Mouse (Mus musculus) retina, postnatal 1 day (tissue): ENCODE measurements around the gene D430041D05Rik.

ENCODE experiments used
- DNase-seq: peaks from one replicate; pipeline ENCODE4 v3.0.0-alpha.2; 2012

Gene D430041D05Rik

DNA sequence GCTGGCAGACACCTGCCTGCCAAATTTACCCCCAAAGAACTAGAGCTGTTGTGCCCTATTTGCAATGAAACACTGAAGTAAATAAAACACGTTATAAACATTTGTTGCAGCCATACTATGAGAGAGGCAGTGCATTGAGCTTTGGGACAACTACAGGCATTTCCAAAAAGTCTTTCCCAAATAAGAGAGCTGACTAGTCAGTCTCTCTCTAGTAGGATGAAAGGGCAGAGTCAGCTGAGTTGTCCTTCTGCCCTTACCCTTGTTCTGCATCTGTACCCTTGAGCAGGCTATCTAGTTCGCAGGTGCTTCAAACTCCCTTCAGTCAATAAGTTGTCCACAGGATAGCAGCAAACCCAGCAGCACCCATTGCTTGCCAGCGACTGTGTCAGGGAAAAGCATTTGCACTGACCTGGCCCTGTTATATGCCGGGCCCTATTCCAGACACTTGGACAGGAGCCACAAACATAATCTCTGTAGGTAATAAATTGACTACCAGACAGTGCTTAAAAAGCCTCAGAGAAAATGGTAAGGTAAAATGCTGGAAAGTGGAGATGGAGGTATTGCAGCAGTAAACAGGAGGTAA lies at the start of gene D430041D05Rik:
Gene D430041D05Rik, minus strand, starts transcription at position 51 of the 583 bp plus-strand sequence.
- DNase-seq, result no peak

DNA sequence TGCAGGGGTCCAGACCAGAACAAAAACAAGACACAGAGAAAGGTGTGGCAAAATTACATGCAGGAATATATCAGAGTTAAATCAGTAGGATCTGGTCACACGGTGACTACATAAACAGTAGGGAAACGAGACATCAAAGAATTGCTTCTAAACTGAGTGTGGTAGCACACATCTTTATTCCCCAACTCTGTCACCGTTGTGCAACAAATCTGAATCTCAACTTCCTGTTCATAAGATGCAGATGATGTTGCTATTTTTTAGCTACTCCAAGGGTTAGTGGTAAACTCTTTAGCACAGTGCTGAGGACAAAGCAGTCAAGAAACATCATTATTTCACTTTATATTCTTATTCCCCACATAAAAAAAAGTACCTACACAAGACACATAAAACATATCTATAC lies 49.2 kb upstream of the D430041D05Rik start:
- no peak for DNase-seq

DNA sequence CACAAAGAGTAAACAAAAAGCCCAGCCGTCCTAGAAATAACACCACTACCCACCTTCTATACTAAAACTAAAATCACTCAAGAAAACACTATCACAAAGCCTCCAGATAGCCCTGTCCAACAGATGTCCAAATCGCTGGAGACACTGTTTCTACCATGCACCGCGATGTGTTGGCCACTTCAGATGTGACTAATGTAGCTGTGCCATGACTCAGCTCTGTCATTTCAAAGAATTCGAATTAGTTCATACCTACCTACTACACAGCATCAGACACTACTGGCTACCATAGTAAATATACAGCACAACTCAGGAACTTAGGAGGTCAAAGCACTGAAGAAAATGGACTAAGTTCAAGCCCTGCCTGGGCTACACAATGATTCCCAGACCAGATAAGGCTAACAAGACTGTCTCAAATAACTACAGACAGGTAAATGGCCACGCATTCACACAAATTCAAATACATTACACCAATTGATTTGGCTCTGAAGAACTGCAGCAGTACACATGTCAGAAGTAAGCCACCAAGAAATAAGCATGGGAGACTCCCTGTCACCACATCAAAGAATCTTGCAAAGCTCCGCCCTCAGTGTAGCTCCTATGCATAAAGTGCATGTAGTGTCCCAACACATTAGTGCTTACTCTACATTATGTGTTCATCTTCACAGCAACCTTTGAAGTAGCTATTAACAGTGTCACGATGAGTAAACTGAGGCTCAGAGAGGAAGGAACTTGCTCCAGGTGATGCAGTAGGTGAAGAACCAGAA lies 47.9 kb upstream of the D430041D05Rik start:
- DNase-seq, result no peak

DNA sequence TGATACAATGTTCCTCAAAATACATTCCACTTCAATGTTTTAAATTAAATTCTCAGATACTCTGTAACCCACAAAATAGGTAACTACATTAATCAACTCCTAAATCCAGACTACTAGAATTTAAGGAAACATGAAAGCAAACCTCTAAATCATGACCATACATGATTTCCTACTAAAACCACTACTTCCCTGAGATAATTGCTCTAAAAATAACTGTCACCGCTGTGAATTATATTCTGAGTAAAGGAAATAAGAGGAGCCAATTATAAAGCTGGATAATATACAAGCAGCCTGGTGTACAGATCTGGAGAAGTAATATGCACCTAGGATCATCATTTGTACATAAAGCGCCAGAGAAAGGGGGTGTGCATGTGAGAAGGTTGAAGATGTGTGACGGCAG lies 46.3 kb upstream of the D430041D05Rik start:
- no peak for DNase-seq

DNA sequence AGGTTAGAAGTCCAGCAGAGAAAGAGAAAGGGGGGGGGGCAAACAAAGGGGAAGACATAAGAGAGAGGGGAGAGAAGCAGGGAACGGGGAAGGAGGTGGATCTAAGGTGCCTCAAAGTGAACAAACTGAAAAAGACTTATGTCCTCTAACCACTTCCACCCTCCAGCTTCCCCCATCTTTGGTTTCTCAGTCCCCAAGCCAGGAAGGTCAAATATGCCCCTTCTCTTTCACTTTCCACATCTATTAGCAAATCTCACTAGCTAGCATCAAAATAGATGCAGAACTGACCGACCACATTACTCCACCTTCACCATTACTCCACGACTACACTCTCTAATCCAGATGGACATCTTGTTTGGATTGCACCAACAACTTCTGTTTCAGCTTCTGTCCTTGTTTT lies 39.9 kb upstream of the D430041D05Rik start:
- DNase-seq, result no peak

DNA sequence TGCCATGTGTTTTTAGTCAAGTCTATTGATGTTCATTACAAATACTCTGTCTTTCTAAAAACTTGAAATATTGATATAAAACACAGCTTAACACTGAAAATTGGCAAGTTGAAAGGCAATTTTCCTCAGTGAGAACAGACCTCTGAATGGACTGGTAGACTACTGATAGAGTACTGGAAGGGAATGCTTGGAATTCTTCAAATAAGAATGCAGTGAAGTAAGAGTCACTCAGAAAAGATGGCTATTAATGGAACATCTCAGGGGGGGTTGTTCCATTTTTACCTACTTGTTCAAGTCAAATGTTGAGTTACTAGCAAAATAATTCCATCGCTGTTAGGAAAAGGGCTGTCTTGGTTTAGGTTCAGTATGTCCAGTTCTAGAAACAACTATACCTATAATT lies 38.4 kb upstream of the D430041D05Rik start:
- no peak for DNase-seq

DNA sequence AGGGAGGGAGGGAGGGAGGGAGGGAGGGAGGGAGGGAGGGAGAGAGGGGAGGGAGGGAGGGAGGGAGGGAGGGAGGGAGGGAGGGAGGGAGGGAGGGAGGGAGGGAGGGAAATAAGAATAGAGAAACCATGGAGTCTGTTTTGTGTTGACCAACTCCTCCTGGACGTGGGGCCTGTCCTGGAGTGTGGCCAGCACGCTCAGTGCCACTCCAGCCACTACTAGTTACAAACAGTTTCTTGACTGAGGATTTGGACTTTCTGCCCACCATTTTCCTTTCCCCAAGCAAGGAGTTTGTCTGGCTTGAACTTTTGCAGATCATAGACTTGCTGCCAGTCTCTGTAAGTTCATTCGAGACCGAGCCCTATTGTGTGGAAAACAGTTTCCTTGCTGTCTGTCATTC lies 37.4 kb upstream of the D430041D05Rik start:
- no peak for DNase-seq

DNA sequence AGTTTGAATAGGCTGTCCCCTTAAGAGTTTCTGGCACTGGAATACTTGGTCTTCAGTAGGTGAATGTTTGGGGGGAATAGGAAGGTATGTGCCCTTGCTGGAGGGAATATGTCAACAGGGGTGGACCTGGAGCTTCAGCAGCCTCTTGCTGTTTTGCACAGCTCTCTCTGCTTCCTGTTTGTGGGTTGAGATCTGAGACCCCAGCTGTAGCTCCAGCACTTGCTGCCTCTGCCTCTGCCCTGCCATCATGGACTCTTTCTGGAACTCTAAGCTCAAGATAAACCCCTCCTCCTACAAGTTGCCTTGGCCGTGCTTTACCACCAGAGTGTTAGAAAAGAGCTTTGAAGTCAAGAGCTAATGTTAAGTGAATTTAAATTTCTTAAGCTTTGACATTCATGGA lies 35.2 kb upstream of the D430041D05Rik start:
- no peak for DNase-seq

DNA sequence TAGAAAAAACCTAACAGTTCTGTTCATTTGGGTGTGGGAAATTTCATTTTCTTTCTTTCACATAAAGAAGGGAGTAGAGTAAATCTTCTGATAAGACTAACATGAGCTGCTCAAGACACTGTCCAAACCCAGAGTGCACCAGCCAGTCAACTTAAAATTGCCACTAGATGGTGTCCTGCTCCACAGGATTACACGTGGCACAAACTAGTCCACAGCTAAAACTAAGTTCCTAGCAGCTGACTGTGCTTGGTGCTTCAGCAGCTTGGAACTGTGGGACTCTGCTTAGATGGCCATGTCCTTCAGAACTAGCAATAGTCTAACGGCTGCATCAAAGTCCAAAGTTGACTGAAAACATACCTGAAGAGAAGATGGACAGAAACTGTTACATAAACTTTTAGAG lies 34.0 kb upstream of the D430041D05Rik start:
- peak; percentile 78 for DNase-seq

DNA sequence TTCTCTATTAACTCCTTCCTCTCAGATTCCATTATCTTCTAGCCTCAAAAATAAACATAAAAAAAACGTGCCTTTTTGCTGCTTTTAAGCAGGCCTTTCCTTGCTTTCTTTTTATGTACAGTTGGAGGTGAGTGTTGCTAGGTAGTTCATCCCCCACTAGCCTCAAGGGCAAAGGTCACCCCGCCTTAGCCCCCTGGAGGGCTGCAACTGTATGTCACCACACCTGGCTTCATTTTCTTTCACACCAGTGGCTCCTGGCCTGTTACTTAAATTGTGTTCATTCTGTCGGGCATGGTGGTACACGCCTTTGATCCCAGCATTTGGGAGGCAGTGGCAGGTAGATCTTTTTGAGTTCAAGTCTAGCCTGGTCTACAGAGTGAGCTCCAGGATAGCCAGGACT lies 31.5 kb upstream of the D430041D05Rik start:
- DNase-seq, result no peak

DNA sequence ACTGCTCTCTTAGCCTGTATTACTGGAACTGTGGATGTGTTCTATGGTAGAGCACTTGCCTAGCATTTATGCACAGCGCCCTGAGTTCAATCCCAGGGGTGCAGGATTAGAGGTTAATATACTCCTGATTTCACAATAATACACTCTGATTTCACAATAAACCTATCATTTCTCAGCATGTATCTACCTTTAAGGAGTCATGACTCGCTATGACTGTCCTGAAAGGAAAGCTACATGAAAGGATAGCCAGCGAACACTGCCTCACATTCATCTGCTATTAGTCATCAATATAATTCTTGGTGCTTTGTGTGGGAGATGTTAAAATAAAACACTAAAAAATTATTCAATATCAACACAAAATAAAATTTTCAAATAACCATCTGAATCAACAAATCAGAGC lies 25.4 kb upstream of the D430041D05Rik start:
- DNase-seq, result no peak

DNA sequence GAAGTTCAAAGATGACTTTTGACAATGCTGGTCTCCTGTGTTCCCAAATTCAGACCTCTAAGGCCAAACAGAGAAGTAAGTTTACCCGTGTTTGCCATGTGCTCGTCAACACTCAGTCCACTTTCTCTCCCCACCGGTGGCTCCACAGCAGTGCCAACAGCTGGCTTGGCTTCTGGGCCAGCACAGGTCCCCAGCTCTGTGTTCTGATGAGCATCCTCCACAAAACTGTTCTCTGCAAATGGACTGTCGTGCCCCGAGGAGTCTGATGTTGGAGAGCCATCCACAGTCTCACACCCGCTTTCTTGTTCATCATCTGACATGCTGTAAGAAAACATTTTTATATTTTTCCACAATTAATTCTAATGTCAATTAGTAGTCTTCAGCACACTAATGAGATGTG lies 20.3 kb upstream of the D430041D05Rik start:
- no peak for DNase-seq

DNA sequence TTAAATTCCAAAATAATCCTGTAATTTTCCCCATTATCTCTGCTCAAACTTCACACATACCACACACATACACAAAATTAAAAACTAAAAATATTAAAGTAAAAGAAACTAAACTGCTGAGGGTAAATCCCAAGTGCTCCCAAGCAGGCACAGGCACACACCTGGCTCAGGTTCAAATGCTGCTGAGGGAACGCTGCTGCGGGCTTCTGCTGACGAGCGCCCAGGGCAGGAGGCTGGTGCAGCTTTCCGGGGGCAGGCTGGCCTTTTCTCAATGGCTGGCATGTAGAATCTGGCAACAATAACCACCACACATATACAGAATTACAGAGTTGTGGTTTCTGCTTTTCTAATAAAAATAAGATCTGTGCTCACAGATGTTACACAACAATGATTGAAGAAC lies 19.8 kb upstream of the D430041D05Rik start:
- no peak for DNase-seq

DNA sequence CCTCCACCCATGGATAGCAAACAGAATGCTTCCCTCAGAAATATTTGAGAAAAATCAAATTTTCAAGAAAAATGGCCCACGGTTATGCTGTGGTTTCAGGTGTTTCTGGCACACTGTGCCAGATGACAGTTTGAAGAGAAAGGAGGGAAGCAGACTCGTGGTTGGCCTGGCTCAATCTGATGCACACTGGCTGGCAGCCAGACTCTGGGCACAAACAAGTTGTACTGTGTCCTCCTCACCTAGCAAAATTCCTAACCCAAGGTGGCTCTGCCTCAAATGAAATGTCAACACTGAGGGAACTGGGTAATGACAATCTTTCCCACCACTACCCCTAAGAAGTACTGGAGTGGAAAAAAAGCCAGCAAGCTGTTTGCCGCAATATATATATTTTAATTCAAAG lies 15.3 kb upstream of the D430041D05Rik start:
- DNase-seq, result no peak

DNA sequence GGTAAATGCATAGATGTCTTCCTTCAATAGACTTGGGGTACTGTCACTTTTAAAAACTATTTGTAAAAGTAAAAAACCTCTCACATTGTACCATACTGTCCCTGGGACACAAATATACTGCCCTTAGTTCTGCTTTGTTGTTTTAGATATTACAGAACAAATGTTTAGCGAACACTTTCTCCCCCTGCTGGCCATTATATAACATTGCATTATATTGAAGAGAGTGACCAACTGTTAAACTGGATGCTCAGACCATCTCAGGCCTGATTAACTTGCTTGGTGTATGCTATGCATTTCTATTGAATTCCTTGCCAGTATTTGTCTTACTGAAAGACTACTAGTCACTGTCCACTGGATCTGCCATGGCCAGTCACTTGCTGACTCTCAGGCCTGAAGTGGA lies 11.4 kb upstream of the D430041D05Rik start:
- peak; percentile 66 for DNase-seq

DNA sequence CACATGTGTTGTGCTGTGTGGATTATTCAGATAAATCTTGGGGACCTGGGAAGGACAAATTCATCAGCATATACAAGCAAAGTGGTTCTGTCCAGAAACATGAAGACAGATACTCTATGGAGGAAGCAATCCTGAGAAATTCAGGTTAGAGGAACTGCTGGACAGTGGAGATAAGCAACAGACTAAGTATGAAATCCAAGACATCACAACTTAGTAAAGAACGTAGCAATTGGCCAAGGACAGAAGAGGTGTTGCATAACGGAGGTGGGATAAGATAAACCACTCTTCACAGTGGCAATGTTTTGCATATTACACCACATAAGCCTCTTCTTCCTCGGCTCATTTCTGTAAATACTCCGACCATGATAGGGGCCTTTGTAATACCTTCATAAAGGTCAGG lies 10.0 kb upstream of the D430041D05Rik start:
- no peak for DNase-seq

DNA sequence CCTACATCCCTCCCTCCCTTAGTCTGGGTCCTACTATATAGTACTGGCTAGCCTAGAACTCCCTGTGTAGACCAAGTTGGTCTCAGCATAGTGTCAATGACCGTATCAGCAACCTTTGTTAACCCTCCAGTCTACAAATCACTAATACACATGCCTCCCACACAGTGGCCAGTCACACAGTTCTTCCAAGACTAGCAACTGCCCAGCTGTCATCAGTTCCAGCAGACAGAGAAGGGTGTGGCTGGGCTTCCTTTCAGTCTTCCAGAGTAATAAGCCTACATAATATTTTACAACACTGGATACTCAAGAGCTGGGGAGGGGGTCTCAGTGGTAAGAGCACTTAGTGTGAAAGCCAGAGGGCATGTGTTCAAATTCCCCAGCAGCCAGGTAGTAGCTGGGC lies 9.2 kb upstream of the D430041D05Rik start:
- DNase-seq, result no peak

DNA sequence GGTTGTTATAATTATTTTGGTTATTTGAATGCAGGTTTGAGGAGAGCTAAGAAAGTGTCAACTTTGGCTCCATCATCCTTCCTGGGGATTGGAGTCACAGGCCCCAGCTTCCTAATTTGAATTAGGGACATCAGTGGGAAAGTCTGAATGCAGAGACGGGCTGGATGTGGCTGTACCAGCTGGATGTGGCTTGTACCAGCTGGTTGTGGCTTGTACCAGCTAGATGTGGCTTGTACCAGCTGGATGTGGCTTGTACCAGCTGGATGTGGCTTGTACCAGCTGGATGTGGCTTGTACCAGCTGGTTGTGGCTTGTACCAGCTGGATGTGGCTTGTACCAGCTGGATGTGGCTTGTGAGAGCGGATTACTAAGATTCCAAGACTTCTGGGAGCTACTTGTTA lies 8.6 kb upstream of the D430041D05Rik start:
- DNase-seq, result no peak

DNA sequence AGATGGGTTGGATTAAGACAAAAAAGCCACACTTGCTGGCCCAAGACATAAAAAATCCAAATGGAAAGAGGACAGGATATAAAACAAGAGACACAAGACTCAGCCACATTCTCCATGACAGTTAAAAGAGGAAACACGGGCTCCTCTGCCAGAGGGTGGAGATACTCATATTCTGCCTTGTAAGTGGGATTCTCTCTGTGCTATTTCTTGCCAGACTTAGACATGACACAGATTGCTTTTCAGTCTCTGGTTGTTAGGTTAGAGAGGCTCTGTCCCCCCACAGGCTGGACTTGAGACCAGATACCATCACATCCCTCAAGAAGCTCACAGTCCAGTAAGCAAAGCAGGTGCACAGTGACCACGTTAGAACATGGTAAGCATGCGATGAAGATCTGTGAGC lies 2.2 kb upstream of the D430041D05Rik start:
- no peak for DNase-seq

DNA sequence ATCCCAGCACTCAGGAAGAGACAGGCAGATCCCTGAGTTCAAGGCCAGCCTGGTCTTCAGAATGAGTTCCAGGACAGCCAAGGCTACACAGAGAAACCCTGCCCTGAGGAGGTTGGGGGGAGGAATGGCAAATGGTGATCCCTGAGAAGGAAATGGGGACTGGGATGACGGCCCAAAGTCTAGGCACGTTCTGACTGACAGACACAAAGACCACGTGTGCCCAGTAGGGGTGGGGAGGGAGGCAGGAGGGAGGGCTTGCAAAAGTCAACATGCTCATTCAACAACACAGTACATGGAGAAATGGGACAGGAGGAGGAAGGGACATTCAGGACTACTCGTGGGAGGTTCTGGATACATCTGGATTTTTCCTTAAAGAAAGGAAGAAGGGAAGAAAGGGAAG lies 1.7 kb upstream of the D430041D05Rik start:
- no peak for DNase-seq

DNA sequence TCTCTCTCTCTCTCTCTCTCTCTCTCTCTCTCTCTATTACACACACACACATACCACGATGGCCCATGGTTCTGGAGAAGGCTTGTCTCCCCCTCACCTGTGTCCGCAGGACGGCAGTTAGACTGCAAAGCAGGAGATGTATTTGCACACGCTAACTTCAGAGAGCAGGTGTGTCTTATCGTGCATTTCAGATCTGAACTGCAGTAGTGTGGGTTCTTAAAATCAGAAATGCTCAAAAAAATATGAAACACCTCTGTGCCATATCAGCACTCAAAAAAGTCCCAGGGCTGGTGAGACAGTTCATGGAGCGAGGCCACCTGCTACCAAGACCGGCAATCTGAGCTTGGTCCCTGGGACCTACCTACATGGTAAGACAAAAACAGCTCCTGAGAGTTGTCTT lies 993 bp upstream of the D430041D05Rik start:
- no peak for DNase-seq

DNA sequence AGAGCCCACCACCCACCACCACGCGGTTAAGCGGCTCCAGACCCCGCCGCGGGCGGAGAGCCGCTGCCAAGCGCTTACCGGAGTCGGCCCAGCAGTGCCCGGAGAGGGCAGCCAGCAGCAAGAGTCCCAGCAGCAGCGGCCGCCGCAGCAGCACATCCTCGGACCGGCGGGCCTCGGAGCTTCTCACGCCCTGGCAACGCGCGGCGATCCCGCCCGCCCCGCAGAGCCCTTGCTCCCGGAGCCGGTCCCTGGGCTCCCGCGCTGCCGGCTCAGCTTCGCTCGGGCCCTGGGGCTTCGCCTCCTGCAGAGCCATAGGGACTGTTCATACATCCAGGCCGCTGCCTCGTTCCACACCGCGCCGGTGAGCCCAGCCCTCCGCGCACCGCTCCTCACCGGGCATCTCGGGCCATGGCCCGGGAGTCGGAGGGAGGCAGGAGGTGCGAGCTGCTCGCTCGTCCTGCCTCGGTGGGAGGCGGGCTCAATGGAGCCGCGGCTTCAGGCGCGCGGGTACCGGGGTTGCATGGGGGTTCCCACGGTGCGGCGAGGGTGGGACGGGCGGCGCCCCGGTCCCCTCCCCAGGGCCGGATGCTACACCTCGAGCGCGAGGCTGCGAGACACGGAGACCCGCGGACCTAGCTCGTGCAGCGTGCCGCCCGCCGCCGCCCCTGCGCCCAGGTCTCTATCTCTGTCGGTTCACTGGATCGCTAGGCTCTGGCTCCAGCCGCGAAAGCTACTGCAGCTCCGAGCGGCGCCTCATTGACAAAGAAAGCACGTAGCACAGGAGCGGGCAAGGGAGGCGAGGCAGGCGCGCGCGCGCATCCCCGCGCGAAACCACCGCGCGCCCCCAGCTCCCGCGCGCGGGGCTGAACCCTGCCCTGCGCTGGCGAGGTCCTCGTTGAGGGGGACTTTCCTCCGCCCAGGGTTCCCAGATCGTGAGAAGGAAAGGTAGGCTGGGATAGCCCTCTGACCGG lies 677 bp downstream of the D430041D05Rik start:
- DNase-seq, result peak; percentile 76

DNA sequence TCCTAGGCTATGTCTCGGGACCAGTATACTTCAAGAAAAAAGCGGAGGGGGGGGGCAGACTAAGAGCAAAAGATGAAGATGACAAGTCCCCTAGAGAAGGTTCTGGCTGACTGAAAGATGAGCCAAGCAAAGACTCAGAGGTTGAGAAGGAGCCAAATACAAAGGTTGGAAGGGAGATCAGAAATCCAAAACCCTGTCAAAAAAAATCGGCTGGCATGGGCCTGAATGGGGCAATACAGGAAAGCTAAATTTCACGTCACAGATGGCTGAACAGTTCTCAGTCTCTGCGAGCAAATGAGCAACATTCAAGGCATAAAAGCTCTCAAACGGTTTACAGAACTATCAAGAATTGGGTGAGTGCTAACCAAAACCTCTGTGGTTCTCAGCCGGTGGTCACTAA lies 2.5 kb downstream of the D430041D05Rik start:
- DNase-seq, result no peak

DNA sequence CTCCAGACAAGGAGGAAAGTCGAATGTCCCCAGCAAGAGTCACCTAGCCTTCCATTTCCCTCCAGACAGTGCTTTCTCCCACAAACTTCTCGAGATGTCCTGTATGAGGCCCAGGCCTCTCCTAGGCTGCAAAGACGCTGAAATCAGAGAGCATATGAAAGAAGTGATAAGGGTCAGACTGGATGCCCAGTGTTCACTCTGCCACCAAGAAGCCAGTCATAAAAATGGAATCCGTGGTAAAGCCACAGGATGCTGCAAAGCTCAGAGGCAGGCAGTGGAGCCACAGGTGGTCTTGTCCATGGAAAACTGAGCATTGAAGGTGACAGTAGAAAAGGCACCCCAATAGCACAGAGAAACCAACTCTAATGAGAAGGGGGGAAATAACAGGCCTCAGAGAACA lies 2.9 kb downstream of the D430041D05Rik start:
- DNase-seq, result no peak
